Mouse (Mus musculus): ENCODE measurements around the gene Zfp605.
"Not testable (repeated sequence)": the region's sequence is repeated elsewhere in the genome, so short reads cannot be mapped to it uniquely, and the experiment has no call there.

Zfp605 gene

DNA sequence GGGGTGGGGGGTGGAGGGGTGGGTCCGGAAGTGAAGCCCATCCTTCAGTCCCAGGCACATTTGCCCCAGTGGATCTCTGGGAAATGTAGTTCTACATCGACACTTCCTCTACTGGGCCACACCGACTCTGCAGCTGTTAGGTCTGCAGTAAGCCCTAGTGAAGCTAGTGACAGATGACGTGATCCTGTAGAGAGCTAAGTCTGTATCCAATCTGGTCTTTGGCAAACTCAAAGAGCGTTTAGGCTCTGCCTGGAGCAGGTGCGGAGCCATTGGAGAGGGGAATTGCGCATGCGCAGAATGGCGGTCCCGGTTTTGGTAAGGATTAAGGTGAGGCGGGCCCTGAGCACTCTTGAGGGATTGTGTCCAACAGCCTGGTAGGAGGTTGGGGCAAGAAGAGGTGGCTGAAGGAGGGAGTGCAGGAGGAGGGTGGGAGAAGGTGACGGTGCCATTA, at the start of gene Zfp605:
TSS of gene Zfp605 (plus strand) at position 102 of the 451 bp plus-strand sequence.
- peak; percentile 84 for DNase-seq (ENCODE audit: low read depth, low spot score)

DNA sequence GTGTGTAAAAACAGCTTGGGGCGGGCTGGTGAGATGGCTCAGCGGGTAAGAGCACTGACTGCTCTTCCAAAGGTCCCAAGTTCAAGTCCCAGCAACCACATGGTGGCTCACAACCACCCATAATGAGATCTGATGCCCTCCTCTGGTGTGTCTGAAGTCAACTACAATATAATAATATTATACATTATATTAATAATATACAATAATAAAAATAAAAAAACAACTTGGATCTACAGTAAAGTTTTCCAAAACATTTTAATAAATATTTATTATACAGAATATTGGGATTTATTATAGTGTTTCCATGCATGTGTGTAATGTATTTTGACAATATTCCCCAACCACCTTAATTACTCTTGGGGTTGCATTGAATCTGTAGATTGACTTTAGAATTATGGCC, 37.5 kb upstream of the Zfp605 start, which contains the start of gene Gm17655:
TSS of gene Gm17655 (minus strand) at position 101 of the 400 bp plus-strand sequence.
- not testable (repeated sequence) for DNase-seq (ENCODE audit: low read depth, low spot score)

DNA sequence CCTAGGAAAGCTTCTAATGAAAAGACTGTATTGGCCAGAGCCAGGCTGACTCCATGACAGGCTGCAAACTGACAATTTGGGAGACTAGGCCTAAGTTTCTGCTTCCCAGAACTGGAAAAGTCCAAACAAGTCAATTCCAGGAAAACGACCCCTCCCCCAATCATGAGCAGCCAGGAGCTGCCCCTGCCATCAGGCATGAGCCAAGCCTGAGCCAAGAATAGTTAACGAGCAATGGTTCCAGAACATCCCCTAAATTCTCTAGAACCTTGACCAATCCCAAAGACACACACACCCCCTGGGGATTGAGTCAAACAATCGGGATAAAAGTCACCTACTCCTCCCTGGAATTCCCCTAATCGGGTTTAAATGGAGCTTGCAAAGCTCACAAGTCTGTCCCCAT, 26.9 kb upstream of the Zfp605 start:
- no peak for DNase-seq (ENCODE audit: low read depth, low spot score)

DNA sequence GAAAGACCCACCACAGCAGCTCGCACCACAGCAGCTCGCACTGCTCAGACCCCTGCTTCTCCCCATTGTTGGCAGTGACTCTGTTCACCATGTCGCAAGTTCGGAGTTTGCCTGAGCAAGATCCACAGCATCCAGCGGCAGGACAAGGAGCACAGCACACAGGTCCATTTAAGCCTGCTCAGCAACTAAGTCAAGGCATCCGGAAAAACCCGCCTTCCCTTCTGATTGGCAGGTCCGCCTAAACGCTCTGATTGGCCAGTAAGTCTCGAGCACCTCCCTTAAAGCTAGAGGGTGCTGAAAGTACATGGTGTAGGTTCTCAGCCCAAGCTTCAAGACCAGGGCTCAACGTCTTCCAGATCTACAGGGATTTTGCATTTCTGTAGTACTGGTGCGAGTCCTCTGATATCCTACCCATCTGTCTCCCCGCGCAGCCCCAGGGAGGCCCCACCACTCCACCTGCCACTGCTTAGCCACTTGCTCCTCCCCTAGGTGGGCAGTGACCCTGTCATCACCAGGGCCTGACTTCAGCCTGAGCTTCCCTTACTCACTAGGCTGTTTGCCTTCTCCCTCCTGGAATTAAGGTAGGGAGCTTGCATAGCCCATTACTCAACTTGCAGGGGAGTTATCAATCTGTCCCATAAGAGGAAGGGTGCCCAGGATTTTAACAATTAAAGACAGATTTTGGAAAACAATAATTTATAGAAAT, 23.6 kb upstream of the Zfp605 start:
- no peak for DNase-seq (ENCODE audit: low read depth, low spot score)

DNA sequence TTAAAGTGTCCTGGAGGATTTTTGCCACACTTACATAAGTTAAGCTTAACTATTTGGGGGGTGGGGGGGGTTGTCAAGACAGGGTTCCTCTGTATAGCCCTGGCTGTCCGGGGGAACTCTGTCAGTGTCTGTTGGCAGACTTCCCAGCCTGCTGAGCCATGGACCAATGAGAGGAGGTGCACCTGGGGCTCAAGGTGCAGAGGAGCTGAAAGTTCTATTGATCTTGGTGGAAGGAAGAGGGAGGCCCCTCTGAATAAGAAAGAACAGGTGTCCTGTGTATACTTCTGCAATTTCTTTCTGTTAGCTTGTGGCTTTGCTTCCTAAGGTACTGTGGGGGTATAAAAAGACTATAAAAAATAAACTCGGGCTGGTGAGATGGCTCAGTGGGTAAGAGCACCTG, 18.3 kb upstream of the Zfp605 start:
- DNase-seq (ENCODE audit: low read depth, low spot score), result no peak

DNA sequence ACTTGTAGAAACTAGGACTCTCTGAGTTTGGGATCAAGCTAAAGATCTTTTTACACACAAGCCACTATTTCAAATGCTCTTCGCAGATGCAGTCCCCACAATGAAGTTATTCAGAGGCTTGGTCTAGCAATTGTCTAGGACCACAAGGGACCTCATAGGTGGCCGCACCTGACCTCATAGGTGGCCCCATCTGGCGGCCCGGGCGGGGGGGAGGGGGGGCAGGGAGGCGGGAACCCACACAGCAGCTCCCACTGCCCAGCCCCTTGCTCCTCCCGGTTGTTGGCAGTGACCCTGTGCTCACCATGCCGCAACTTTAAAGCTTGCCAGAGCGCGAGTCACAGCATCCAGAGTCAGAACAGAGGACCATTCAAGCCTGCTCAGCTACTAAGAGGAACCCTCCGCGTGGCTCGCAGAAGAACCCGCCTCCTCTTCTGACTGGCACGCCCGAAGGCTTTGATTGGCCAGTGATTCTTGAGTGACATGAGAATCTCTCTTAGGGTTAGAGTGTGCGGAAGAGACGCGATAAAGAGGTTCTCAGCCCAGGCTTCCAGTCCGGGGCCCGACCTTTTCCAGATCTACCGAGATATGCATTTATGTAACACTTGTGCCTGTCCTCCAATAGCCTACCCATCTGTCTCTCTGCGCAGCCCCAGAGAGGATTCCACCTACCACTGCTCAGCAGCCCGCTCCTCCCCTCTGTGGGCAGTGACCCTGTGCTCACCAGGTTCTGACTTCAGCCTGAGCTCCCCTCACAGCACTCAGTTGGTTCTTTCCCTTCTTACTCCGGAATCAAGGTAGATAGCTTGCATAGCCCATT, 15.7 kb upstream of the Zfp605 start, which contains the start of gene Gm35315:
TSS of gene Gm35315 (minus strand) at position 391 of the 817 bp plus-strand sequence.
- peak; percentile 89 for DNase-seq (ENCODE audit: low read depth, low spot score)

DNA sequence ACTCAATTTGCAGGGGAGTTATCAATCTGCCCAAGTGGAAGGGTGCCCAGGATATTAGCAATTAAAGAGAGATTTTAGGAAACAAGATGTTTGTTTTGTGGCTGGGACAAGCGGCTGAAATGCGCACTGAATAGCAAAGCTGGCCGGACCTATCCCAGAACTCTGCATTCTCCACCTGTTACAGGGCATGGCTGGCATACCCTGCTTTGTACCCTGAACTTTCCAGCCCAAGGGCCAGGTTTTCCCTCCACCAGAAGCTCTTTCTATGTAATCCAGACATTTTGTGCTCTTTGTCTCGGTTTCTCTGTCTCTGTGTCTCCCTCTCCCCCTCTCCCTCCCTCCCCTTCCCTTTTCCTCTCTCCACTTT, 15.1 kb upstream of the Zfp605 start:
- no peak for DNase-seq (ENCODE audit: low read depth, low spot score)

DNA sequence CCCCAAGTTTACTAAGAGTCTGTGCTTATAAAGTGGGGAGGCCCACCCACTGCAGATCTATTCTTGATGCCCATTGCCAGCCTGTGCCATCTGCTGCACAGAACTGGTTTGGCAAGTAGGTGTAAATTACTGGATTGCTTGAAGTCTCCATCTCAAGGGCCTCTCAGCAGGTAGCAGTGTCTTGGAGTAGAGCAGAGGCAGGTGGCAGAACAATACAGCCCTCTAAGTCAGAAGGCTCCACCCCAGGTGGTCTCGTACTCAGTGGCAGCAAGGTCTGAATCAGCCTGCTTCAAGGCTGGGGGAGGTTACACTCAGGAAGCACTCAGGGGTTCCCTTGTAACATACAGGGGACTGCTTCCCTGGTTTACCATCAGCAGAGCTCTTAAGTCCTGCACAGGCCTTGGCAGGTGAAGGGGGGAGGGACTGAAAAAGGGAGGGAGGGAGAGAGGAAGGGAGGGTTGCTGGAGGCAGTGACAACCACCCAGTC, 10.9 kb upstream of the Zfp605 start:
- no peak for DNase-seq (ENCODE audit: low read depth, low spot score)

DNA sequence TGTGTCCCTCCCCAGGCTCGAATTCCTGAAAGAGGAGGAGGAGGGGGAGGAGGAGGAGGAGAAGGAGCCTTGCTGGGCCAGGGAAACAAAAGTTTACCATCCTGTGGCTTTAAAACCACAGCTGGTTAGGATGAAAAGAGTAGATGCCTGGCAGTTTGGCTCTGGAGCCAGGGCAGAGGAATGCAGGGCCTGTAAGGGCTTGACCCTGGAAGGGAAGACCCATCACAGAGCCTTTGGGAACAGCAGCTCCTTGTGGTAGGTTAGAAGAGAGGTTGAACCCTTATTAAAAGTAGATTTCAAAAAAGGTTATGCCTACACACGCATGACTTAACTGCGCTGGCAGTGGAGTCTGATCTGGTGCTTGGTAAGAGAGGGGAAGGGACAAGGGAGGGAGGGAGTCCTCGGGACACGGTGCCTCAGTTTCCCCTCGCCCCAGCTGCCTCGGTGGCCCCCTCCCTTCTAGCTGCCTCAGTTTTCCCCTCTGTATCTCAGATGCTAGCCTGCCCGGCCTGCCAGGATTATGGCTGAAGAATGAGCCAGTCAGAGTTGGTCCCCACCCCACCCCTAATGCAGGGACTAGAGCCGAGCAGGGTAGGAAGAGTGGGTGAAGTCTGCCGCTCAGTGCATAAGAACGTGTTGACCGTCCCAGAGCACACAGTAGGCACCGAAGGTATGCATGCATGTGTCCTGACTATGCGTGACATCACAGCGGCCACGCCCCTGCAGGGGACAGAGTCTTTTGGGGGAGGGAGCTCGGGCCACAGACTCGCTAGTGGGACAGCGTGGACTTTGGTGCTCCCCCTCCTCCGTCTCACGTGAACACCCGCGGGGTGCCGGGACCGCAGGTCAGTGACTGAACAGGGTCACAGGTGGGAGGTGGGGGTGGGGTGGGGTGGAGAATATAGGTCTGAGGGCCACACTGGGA, 10.0 kb upstream of the Zfp605 start, which contains the start of gene Plcxd1:
TSS of gene Plcxd1 (plus strand) at position 314 of the 925 bp plus-strand sequence.
- peak; percentile 44 for DNase-seq (ENCODE audit: low read depth, low spot score)

DNA sequence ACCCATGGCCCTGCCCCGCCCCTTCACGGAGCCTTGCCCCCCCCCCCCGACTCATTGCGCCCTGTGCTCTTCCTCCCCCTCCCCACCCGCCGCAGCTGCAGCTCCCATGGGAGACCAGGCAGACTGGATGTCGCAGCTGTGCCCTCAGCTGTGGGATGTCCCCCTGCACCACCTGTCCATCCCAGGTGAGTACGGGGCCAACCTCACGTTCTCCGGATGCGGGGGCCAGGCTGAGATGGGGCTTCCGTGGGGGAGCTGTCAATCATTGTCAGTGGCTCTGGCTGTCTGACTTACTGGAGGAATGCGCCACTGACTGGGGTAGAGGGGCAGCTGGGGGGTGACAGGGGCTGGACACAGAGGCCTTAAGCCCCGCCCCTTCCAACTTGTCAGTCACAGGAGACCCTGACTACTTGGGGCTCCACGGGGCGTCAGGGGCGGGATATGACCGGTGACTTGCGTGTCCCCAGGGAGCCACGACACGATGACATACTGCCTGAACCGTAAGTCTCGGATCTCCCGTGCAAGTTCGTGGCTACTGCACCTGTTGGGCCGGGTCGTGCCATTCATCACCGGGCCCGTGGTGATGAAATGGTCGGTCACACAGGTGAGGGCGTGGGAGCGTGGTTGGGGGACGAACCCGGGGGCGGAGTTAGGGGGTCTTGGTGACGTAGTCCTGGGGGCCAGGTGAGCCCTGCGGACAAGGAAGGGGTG, 8.8 kb upstream of the Zfp605 start:
- DNase-seq (ENCODE audit: low read depth, low spot score), result no peak

DNA sequence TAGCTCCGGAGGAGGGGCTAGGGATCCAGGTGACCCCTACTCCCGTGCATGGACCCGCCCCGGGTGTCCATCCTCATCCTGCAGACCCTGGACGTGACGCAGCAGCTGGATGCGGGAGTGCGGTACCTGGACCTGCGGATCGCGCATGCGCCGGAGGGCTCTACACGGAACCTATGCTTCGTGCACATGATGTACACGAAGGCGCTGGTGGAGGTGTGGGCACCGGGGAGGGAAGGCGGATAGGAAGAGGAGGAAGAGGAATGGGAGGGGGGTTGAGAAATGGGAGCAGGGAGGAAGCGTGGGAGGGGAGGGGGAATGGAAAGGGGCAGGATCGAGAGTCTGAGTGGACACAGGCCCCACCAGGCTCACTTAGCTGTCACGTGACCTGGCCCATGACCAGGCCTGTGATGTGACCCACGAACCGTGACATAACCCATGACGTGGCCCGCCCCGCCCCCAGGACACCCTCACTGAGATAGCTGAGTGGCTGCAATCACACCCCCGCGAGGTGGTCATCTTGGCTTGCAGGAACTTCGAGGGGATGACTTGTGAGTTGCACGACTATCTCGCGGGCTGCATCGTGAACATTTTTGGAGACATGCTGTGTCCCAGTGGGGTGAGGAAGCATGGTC, 8.1 kb upstream of the Zfp605 start:
- peak; percentile 36 for DNase-seq (ENCODE audit: low read depth, low spot score)

DNA sequence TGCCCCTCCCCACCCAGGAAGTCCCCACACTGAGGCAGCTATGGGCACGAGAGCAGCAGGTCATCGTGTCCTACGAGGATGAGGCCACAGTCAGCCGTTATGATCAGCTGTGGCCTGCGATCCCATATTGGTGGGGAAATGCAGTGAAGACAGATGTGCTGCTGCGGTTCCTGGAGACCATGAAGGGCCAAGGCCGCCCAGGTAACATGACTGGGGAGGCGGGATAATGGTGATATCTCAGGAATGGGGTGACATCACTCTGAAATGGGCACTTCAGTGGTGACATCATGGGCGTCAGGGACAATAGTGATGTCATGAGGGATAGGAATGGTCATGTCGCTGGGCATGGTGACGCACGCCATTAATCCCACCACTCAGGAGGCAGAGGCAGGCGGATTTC, 7.5 kb upstream of the Zfp605 start:
- DNase-seq (ENCODE audit: low read depth, low spot score), result no peak

DNA sequence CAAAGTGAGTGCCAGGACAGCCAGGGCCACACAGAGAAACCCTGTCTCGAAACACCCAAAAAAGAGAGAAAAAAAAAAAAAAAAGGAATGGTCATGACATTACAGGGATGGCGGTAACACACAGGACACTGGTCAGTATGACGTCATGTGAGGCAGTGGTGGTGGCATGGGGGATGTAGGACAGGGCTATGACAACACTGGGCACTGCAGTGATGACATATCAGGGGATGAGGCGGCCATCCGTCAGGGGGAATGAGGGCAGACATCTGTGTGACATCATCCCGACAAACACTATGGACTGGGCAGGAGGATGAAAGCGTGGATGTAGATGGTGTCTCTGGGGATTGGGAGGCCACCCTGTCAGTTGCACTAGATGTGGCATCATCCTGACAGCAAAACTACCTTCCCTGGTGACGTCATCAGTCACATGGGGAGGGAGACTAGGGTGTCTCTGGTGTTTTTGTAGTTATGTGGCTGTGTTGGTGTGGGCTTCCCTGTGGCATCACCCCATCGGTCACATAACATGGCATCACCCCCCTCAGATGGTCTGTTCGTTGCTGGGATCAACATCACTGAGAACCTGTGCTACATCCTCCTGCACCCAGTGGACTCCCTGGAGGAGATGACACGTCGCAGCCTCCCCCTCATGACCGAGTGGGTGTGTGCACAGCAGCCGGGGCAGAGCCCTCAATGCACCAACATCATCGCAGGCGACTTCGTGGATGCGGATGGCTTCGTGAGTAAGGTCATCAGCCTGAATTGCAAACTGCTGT, 6.9 kb upstream of the Zfp605 start:
- DNase-seq (ENCODE audit: low read depth, low spot score), result no peak

DNA sequence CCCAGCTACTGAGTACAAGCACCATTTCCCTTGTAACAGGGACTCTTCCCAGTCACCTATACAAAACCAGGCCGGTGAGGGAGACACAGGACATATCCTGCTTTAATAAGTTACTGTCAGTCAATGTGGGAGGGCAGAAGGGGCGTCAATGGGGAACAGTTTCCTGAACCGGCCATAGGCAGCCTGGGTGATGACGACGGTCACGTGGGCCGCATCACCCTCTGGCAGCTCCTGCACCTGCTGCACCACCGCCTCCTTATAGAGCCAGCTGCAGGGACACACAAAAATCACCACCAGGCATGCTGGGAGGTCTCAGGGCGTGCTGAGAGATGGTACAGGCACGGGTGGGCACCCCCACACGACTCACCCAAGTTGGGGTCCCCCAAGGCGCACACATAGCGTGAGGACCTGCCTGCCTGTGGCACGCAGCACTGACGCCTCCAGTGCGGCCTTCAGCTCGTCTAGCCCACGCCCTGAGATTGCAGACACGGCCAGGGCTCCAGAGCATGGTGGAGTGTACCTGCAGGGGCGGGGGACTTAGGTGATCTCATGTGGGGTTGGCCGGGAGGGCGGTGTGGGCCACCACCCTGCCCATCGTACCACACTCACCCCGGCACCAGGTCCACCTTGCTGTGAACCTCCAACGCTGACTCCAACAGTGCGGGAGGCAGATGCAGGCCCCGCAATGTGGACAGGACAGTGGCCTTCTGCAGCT, 5.8 kb upstream of the Zfp605 start:
- DNase-seq (ENCODE audit: low read depth, low spot score), result no peak

DNA sequence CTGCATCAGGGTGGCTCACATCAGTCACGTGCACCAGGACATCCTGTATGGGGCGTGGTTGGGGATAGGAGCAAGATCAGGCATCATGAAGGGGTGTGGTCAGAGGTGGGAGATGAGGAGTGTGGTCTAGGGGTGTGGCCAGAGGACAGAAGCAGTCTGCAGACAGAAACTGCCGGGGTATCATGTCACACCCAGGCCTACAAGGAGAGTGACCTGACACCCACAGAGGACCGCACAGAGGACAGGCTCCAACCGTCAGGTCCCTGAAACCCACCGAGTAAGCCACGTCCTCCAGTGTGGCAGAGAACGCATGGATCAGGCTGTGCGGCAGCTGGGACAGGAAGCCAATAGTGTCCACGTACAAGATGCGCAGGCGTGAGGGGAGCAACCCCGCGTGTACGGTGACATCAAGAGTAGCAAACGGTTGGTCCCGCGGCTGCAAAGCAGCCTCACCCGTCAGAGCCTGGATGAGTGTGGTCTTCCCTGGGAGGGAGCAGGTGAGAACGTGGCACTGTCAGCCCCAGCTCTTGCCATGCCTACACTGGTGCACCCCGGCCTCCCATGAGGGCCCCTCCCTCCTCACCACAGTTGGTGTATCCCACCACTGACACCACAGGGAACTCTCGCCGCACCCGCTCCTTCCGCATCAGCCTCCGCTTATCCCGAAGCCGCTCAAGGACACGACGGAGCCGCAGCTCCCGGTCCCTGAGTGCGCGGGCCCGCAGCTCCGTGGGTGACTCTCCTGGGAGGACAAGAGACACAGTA, 5.1 kb upstream of the Zfp605 start:
- DNase-seq (ENCODE audit: low read depth, low spot score), result no peak

DNA sequence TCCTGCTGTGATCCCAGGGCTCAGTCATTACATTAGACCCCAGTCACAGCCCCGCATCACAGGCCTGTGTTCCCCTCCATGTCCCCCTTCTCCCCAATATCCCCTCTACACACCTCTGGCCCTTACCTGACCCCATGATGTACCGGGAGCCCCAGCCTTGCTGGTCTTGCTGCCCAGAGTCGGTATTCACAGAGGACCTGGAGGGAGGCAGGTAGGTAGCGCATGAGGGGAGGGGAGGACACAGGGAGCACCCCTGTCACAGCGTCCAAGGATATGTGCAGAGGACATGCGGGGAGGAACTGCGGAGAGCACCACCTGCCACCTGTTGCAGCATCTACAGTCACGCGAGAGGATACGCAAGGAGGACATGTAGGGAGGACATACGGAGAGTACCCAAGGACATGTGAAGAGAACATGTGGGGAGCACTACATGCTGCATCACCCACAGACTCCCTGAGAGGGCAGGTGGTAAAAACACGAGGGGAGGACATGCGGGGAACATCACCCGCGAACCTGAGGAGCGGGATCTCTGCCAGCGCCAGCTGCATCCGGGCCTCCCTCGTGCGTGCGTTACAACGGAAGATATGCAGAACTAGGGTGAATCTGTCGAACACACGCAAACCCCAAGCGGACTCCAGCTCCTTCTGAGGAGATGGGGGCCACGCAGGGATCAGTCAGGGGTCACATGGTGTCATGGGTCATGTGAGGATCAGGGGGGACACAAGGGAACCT, 3.6 kb upstream of the Zfp605 start:
- DNase-seq (ENCODE audit: low read depth, low spot score), result no peak

DNA sequence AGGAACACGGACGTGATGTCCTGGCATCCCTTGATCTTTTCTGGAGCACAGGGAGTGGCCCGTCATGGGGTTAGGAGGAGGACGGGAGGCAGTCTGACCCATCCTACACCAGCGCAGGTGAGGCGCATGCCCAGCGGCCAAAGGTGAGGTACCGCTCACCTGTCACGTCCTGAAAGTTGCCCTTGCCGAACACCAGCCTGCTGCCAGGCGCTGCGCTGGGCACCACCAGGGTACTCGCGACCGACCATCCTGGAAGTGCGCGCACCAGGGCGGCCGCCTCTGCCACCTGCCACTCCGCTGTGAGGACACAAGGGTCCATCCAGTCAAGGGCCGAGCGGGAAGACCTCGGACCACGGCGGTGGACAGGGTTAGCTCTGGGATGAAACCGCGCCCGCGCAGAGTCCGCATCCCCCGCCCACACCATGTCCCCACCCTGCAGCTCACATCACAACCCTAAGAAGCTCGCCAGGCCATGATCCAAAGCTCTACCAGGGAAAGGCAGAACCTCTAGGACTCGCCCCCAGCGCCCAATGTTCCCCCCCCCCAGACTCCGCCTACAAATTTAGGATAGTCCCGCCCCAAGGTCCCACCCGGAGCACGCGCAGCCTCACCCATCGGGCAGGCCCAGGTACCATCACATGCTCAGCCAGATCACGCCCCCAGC, 2.9 kb upstream of the Zfp605 start:
- no peak for DNase-seq (ENCODE audit: low read depth, low spot score)

Data from forelimb bud, embryonic 11.5 days (tissue).